Mouse (Mus musculus) kidney, adult 18-20 months (tissue): Measurements from ENCODE around the gene Olfr168.
"Not testable (repeated sequence)": the region's sequence is repeated elsewhere in the genome, so short reads cannot be mapped to it uniquely, and the experiment has no call there.

Source experiments
- DNase-seq: peaks from one replicate; pipeline ENCODE4 v3.0.0; 2021

The Olfr168 gene

GRCm38 (mm10) chr16:19535455-19535854, at the start of gene Olfr168:
Olfr168 (minus strand) TSS chr16:19535555.
- no peak for DNase-seq

DNA sequence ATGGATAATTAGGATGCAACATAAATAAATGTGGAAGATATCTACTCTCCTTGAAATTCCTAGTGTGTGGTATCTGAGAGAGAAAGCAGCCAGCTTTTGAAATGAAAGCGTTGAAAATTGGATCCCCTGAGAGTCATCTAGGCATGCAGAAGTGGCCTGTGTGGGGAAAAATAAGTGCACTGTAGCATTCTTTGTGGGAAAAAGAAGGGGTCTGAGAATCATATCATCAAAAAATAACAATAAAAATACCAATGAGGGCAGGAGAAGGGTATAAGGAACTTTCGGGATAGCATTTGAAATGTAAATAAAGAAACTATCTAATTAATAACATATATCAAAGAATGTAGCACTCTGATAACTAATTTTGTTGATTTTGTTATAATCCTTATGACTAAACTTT, 36.4 kb upstream of the Olfr168 start, which contains the start of gene Olfr169:
TSS of gene Olfr169 (minus strand) at position 101 of the 400 bp plus-strand sequence.
- not testable (repeated sequence) for DNase-seq

DNA sequence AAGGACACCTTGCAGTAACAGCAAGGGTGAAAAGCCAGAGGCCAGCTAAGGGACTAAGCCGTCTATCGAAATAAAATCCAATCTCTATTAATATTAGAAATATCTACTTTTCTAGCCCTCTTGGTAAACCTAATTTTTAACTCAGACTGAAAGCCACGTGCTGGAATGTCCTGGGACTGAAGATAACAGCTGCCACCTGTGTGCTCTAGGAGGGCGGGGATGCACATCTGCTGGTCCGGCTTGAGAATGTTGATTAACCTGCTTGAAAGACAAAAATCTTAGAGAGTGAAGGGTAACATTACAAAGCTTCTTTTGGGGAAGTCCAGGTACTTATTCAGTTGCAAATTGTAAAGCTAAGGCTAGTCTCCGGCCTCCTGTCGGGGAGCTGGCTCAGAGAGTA, 18.1 kb upstream of the Olfr168 start:
- not testable (repeated sequence) for DNase-seq

DNA sequence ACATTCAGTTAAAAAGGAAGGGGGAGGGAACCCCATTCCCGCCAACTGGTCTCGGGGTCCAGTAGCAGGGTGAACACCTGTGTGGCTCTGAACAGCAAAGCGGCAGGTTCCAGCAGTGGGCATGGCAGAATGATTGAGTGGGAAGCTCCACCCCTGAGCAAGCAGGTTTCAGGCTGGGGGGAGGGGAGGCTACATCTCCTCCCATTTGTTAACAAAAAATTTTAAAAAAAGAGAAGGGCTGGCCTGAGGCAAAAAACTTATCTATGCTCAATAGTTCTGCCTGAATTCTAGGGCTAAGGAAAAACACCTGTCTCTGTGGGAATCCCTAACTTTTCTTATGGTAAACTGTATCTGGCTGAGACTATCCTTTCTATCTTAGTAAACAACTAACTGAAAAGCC, 16.9 kb upstream of the Olfr168 start:
- DNase-seq, result not testable (repeated sequence)

GRCm38 (mm10) chr16:19522166-19522565, 13.2 kb downstream of the Olfr168 start, which contains the start of gene Olfr167:
Olfr167 (minus strand) TSS chr16:19522266.
- DNase-seq, result no peak

GRCm38 (mm10) chr16:19483394-19483793, 52.0 kb downstream of the Olfr168 start, which contains the start of gene Olfr166:
Olfr166 (plus strand) TSS chr16:19483694.
- no peak for DNase-seq
